Mouse (Mus musculus) lung, adult 2 months (tissue): Measurements from ENCODE around the gene Ypel3.

Experiments
- CTCF ChIP-seq: fragments of 200-500 bp; IDR thresholded peaks from 2 replicates; pipeline ENCODE4 v1.5.1; 2011; ENCODE audit warnings: mild to moderate bottlenecking, low read length, control low read depth; ENCODE audit not compliant: insufficient read depth
- POLR2A ChIP-seq: fragments of 200-500 bp; IDR thresholded peaks from 2 replicates; pipeline ENCODE4 v1.6.1; 2011; ENCODE audit warnings: low read depth, mild to moderate bottlenecking, control low read depth, low read length, borderline replicate concordance; ENCODE audit errors: extremely low read depth

DNA sequence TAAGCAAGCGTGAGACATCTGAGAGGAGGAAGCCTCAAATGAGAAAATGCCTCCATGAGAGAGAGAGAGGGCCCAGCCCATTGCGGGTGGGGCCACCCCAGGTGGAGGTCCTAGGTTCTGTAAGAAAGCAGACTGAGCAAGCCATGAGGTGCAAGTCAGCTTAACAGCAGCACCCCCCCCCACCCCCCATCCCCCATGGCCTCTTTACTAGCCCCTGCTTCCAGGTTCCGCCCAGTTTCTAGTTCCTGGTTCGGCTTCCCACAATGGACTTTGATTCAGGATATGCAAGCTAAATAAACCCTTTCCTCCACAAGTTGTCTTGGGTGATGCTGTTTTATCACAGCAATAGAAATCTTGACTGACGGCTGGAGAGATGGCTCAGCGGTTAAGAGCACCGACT is 27.9 kb upstream of the Ypel3 start:
- TF ChIP-seq POLR2A, result no peak
- TF ChIP-seq CTCF, result no peak
